Mouse (Mus musculus): ENCODE measurements around the gene Mboat2. TPM values are rescaled to one million over a fixed set of nuclear protein-coding genes. Genes with fewer than 3 reads are reported as not detected.

Gene Mboat2
- polyA plus RNA-seq, 2 experiments from 2014 or later = 0.27 TPM; not detected in 1

- no peak for ATAC-seq
Measured at GRCm38 (mm10) chr12:24863762-24864161, 33.1 kb downstream of the Mboat2 start.

- no peak for ATAC-seq
Measured at GRCm38 (mm10) chr12:24866645-24867044, 36.0 kb downstream of the Mboat2 start.

GRCm38 (mm10) chr12:24868694-24869093 is 38.0 kb downstream of the Mboat2 start:
- ATAC-seq = no peak

GRCm38 (mm10) chr12:24869231-24869630 is 38.6 kb downstream of the Mboat2 start:
- ATAC-seq = no peak

GRCm38 (mm10) chr12:24870901-24871300 is 40.2 kb downstream of the Mboat2 start:
- no peak for ATAC-seq

- ATAC-seq = no peak
Measured at GRCm38 (mm10) chr12:24872264-24872663, 41.6 kb downstream of the Mboat2 start.

GRCm38 (mm10) chr12:24872689-24873088 is 42.0 kb downstream of the Mboat2 start:
- ATAC-seq = no peak

GRCm38 (mm10) chr12:24875908-24876307 is 45.2 kb downstream of the Mboat2 start:
- ATAC-seq = no peak

GRCm38 (mm10) chr12:24877231-24877630 is 46.6 kb downstream of the Mboat2 start:
- ATAC-seq = no peak

GRCm38 (mm10) chr12:24878090-24878489 is 47.4 kb downstream of the Mboat2 start:
- no peak for ATAC-seq

- no peak for ATAC-seq
Measured at GRCm38 (mm10) chr12:24878735-24879362, 48.2 kb downstream of the Mboat2 start.

- no peak for ATAC-seq
Measured at GRCm38 (mm10) chr12:24879613-24880029, 48.9 kb downstream of the Mboat2 start.

GRCm38 (mm10) chr12:24883279-24883678 is 52.6 kb downstream of the Mboat2 start:
- no peak for ATAC-seq

GRCm38 (mm10) chr12:24886800-24887199 is 56.1 kb downstream of the Mboat2 start:
- ATAC-seq = no peak

GRCm38 (mm10) chr12:24889371-24890051 is 58.8 kb downstream of the Mboat2 start:
- ATAC-seq = no peak

- ATAC-seq = no peak
Measured at GRCm38 (mm10) chr12:24890158-24890557, 59.5 kb downstream of the Mboat2 start.

- no peak for ATAC-seq
Measured at GRCm38 (mm10) chr12:24890684-24891459, 60.2 kb downstream of the Mboat2 start.

GRCm38 (mm10) chr12:24892536-24892935 is 61.9 kb downstream of the Mboat2 start:
- no peak for ATAC-seq

- no peak for ATAC-seq
Measured at GRCm38 (mm10) chr12:24893777-24894468, 63.2 kb downstream of the Mboat2 start.

- ATAC-seq = no peak
Measured at GRCm38 (mm10) chr12:24895352-24895751, 64.7 kb downstream of the Mboat2 start.

GRCm38 (mm10) chr12:24897354-24897753 is 66.7 kb downstream of the Mboat2 start:
- no peak for ATAC-seq

GRCm38 (mm10) chr12:24898226-24898625 is 67.5 kb downstream of the Mboat2 start:
- no peak for ATAC-seq

- ATAC-seq = no peak
Measured at GRCm38 (mm10) chr12:24899636-24900035, 69.0 kb downstream of the Mboat2 start.
